ENCODE assay signal across 1 mouse cellular context in the genomic region with DNA sequence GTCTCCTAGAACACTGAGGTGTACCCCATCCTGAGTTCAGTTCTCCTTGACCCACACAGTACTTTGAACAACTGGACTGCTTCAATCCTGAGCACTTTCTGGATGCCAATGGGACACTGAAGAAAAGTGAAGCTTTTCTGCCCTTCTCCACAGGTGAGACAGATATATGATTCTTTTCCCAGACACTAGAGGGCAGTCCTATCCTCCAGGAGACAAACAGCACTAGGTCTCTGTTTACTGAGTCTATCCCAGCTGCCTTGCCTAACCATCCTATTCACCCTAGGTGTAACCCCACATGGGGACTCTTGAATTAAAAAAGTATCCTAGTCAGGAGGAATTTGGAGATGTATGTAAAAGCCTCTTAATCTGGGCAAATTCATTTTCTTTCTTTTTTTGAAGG.
A peak's percentile ranks its signal among the peaks of the same experiment; 100 is the strongest.
TF ChIP-seq lines count a peak whose summit lies in the region.

No protein-coding gene starts in this region.

TF ChIP-seq in CH12.LX, 34 proteins besides CTCF, POLR2A, EP300 and RAD21:
- TF ChIP-seq MXI1 (IDR thresholded peaks at IDR 0.05; ENCODE audit: low read depth, low read length) (no peak), SMC3 (IDR thresholded peaks at IDR 0.05; ENCODE audit: low read depth, low read length) (peak; percentile 51)
